19 mouse cellular contexts compared by ENCODE assay signal in genomic region chr4:134001710-134002109, GRCm38 (mm10). TPM values are rescaled to one million over a fixed set of nuclear protein-coding genes. Genes with fewer than 3 reads are reported as not detected.
DNase-seq lines count a peak whose midpoint lies in the region; ATAC-seq lines count a peak whose summit lies in the region.
"Had no signal": no experiment of that assay in that cellular context is flagged by ENCODE, and none has a peak within 500 bp of the region (broad histone marks: within the 10 kb centered on the region; RNA-seq: fewer than 3 reads in every experiment).

No protein-coding gene starts in this region.

- peaks cover 13% of the 10 kb centered on the region; the same call in 1 of the 2 replicates for H3K4me1 ChIP-seq in hindbrain, embryonic 14.5 days (replicated peaks; ENCODE audit: control insufficient read depth, insufficient read depth, low read length)
- peaks cover 8% of the 10 kb centered on the region for H3K4me1 ChIP-seq in hindbrain, embryonic 16.5 days (ENCODE audit: control insufficient read depth, insufficient read depth, low read depth, low read length)
- H3K4me1 ChIP-seq in midbrain, embryonic 10.5 days: peaks cover 68% of the 10 kb centered on the region
- H3K4me1 ChIP-seq in midbrain, embryonic 13.5 days (replicated peaks): peaks cover 35% of the 10 kb centered on the region

- H3K4me2 ChIP-seq in hindbrain, embryonic 14.5 days (replicated peaks): peak overlapping the region; percentile 83; the same call in 1 of the 2 replicates
- H3K4me2 ChIP-seq in hindbrain, embryonic 16.5 days (ENCODE audit: low read length): no peak overlapping the region
- no peak overlapping the region for H3K4me2 ChIP-seq in midbrain, embryonic 13.5 days (replicated peaks)

- H3K27me3 ChIP-seq in hindbrain, embryonic 14.5 days (ENCODE audit: control insufficient read depth, insufficient read depth, low read length): no peaks in the 10 kb centered on the region
- no peaks in the 10 kb centered on the region for H3K27me3 ChIP-seq in hindbrain, embryonic 16.5 days (replicated peaks; ENCODE audit: control insufficient read depth, insufficient read depth, low read length)
- H3K27me3 ChIP-seq in midbrain, embryonic 10.5 days (ENCODE audit: low read depth, poor library complexity, severe bottlenecking): no peaks in the 10 kb centered on the region
- no peaks in the 10 kb centered on the region for H3K27me3 ChIP-seq in midbrain, embryonic 13.5 days
- H3K27me3 ChIP-seq: embryonic facial prominence, embryonic 13.5 days; hindbrain, embryonic 13.5 days; Patski had no signal

- no peak overlapping the region for H3K9ac ChIP-seq in hindbrain, embryonic 14.5 days
- no peak overlapping the region for H3K9ac ChIP-seq in hindbrain, embryonic 16.5 days (ENCODE audit: low read depth, low read length)
- no peak overlapping the region for H3K9ac ChIP-seq in midbrain, embryonic 13.5 days (replicated peaks)

- H3K4me3 ChIP-seq in hindbrain, embryonic 14.5 days (replicated peaks; ENCODE audit: low read length): no peak overlapping the region
- no peak overlapping the region for H3K4me3 ChIP-seq in hindbrain, embryonic 16.5 days (ENCODE audit: low read length)
- H3K4me3 ChIP-seq in midbrain, embryonic 10.5 days: no peak overlapping the region
- no peak overlapping the region for H3K4me3 ChIP-seq in midbrain, embryonic 13.5 days (replicated peaks)

- no peak for ATAC-seq in hindbrain, embryonic 14.5 days (ENCODE audit: low FRiP score)
- no peak for ATAC-seq in hindbrain, embryonic 16.5 days
- no peak for ATAC-seq in midbrain, embryonic 13.5 days
- ATAC-seq: Patski had no signal

- peaks cover 4% of the 10 kb centered on the region; the same call in 1 of the 2 replicates for H3K36me3 ChIP-seq in hindbrain, embryonic 14.5 days (replicated peaks; ENCODE audit: control insufficient read depth, insufficient read depth)
- no peaks in the 10 kb centered on the region for H3K36me3 ChIP-seq in hindbrain, embryonic 16.5 days (ENCODE audit: control insufficient read depth, insufficient read depth, low read length)
- H3K36me3 ChIP-seq in midbrain, embryonic 10.5 days: peaks cover 36% of the 10 kb centered on the region
- no peaks in the 10 kb centered on the region for H3K36me3 ChIP-seq in midbrain, embryonic 13.5 days

- DNase-seq in hindbrain, embryonic 14.5 days (ENCODE audit: low spot score): no peak
- DNase-seq in midbrain, embryonic 10.5 days (ENCODE audit: low spot score): peak; percentile 19
- DNase-seq in NIH3T3 (ENCODE audit: low read depth): peak; percentile 5
- DNase-seq in mesoderm, embryonic 11.5 days (ENCODE audit: low read depth, low spot score): peak; percentile 27
- DNase-seq in thymus, postnatal 36 days: no peak
- DNase-seq in cerebellum, adult 11-12 months: no peak
- DNase-seq: cerebellum, adult 2 months; kidney, adult 11 months; kidney, postnatal 25 days; right cerebral cortex, postnatal 4 days had no signal

- H3K9me3 ChIP-seq in hindbrain, embryonic 14.5 days (ENCODE audit: control insufficient read depth, low read length): no peaks in the 10 kb centered on the region
- H3K9me3 ChIP-seq in hindbrain, embryonic 16.5 days (ENCODE audit: control insufficient read depth, low read length): no peaks in the 10 kb centered on the region
- no peaks in the 10 kb centered on the region for H3K9me3 ChIP-seq in midbrain, embryonic 10.5 days (replicated peaks)
- no peaks in the 10 kb centered on the region for H3K9me3 ChIP-seq in midbrain, embryonic 13.5 days
- H3K9me3 ChIP-seq: embryonic facial prominence, embryonic 13.5 days; hindbrain, embryonic 13.5 days; midbrain, embryonic 12.5 days had no signal

- 44% methylated on average over 10 of the region's 10 CpGs for WGBS in hindbrain, embryonic 14.5 days
- 49% methylated on average over 10 of the region's 10 CpGs for WGBS in hindbrain, embryonic 16.5 days
- WGBS in midbrain, embryonic 10.5 days: 39% methylated on average over 10 of the region's 10 CpGs
- 43% methylated on average over 10 of the region's 10 CpGs for WGBS in midbrain, embryonic 13.5 days

- no peak overlapping the region for H3K27ac ChIP-seq in hindbrain, embryonic 14.5 days
- H3K27ac ChIP-seq in hindbrain, embryonic 16.5 days (ENCODE audit: low read depth, low read length): no peak overlapping the region
- no peak overlapping the region for H3K27ac ChIP-seq in midbrain, embryonic 10.5 days (replicated peaks)
- no peak overlapping the region for H3K27ac ChIP-seq in midbrain, embryonic 13.5 days
- H3K27ac ChIP-seq: embryonic facial prominence, embryonic 13.5 days; midbrain, embryonic 12.5 days had no signal

RNA-seq across cellular contexts. Expression of gene Dhdds, which starts 1.0 kb away (rescaled TPM):
- polyA plus RNA-seq in hindbrain, embryonic 14.5 days (2014; fragmentation: Nextera tagmentation; extraction: Ambion mirVana): 49.3 and 49.6 TPM in 2 replicates
- 49.7 and 49.8 TPM in 2 replicates for polyA plus RNA-seq in hindbrain, embryonic 16.5 days (2015; fragmentation: Nextera tagmentation; extraction: Ambion mirVana)
- polyA plus RNA-seq in midbrain, embryonic 10.5 days (2016; fragmentation: Nextera tagmentation; extraction: Ambion mirVana): 38.8 and 41.4 TPM in 2 replicates
- 42.0 and 44.7 TPM in 2 replicates for polyA plus RNA-seq in midbrain, embryonic 13.5 days (2015; fragmentation: Nextera tagmentation; extraction: Ambion mirVana)

RNA-seq across cellular contexts. Expression of gene Lin28a, which starts 16.9 kb away (rescaled TPM):
- polyA plus RNA-seq in hindbrain, embryonic 14.5 days (2014; fragmentation: Nextera tagmentation; extraction: Ambion mirVana): 0.13 and 0.27 TPM in 2 replicates
- polyA plus RNA-seq in hindbrain, embryonic 16.5 days (2015; fragmentation: Nextera tagmentation; extraction: Ambion mirVana): 0.16 and 0.35 TPM in 2 replicates
- polyA plus RNA-seq in midbrain, embryonic 10.5 days (2016; fragmentation: Nextera tagmentation; extraction: Ambion mirVana): 16.9 and 29.2 TPM in 2 replicates
- 0.59 TPM in 2 replicates for polyA plus RNA-seq in midbrain, embryonic 13.5 days (2015; fragmentation: Nextera tagmentation; extraction: Ambion mirVana)
- polyA plus RNA-seq: embryonic facial prominence, embryonic 13.5 days; heart, embryonic 16.5 days; lung, embryonic 16.5 days; Patski had no signal

RNA-seq across cellular contexts. Expression of gene Hmgn2, which starts 33.3 kb away (rescaled TPM):
- 1,104 and 1,147 TPM in 2 replicates for polyA plus RNA-seq in hindbrain, embryonic 14.5 days (2014; fragmentation: Nextera tagmentation; extraction: Ambion mirVana)
- polyA plus RNA-seq in hindbrain, embryonic 16.5 days (2015; fragmentation: Nextera tagmentation; extraction: Ambion mirVana): 909 and 1,029 TPM in 2 replicates
- 3,615 and 3,770 TPM in 2 replicates for polyA plus RNA-seq in midbrain, embryonic 10.5 days (2016; fragmentation: Nextera tagmentation; extraction: Ambion mirVana)
- polyA plus RNA-seq in midbrain, embryonic 13.5 days (2015; fragmentation: Nextera tagmentation; extraction: Ambion mirVana): 1,712 and 1,823 TPM in 2 replicates

RNA-seq across cellular contexts. Expression of gene Zfp683, which starts 51.9 kb away (rescaled TPM):
- not detected in 2 replicates for polyA plus RNA-seq in hindbrain, embryonic 14.5 days (2014; fragmentation: Nextera tagmentation; extraction: Ambion mirVana)
- not detected in 2 replicates for polyA plus RNA-seq in hindbrain, embryonic 16.5 days (2015; fragmentation: Nextera tagmentation; extraction: Ambion mirVana)
- polyA plus RNA-seq in midbrain, embryonic 10.5 days (2016; fragmentation: Nextera tagmentation; extraction: Ambion mirVana): not detected in 2 replicates
- polyA plus RNA-seq in midbrain, embryonic 13.5 days (2015; fragmentation: Nextera tagmentation; extraction: Ambion mirVana): not detected in 2 replicates
- polyA plus RNA-seq: cerebellum, adult 2 months; embryonic facial prominence, embryonic 13.5 days; hindbrain, embryonic 13.5 days; lung, embryonic 16.5 days; midbrain, embryonic 12.5 days; neural tube, embryonic 11.5 days; Patski had no signal

RNA-seq across cellular contexts. Expression of gene Crybg2, which starts 58.9 kb away (rescaled TPM):
- 3.0 and 4.7 TPM in 2 replicates for polyA plus RNA-seq in hindbrain, embryonic 14.5 days (2014; fragmentation: Nextera tagmentation; extraction: Ambion mirVana)
- 3.7 and 5.3 TPM in 2 replicates for polyA plus RNA-seq in hindbrain, embryonic 16.5 days (2015; fragmentation: Nextera tagmentation; extraction: Ambion mirVana)
- 2.0 TPM in 2 replicates for polyA plus RNA-seq in midbrain, embryonic 10.5 days (2016; fragmentation: Nextera tagmentation; extraction: Ambion mirVana)
- polyA plus RNA-seq in midbrain, embryonic 13.5 days (2015; fragmentation: Nextera tagmentation; extraction: Ambion mirVana): 0.97 and 1.1 TPM in 2 replicates

Comparison
In these comparisons a context has a peak if more than half of its experiments do, and no peak if none do; other contexts are left out.
1. RNA of gene Lin28a, which starts 16.9 kb away (polyA plus RNA-seq): 16.9 to 29.2 TPM in midbrain, embryonic 10.5 days; 0.59 TPM in midbrain, embryonic 13.5 days, 0.16 to 0.35 TPM in hindbrain, embryonic 16.5 days and 0.13 to 0.27 TPM in hindbrain, embryonic 14.5 days; every median in the first group is over 10 times any median in the second.
2. DNase-seq: peak in midbrain, embryonic 10.5 days (single experiment), NIH3T3 (single experiment) and mesoderm, embryonic 11.5 days (single experiment); none in hindbrain, embryonic 14.5 days (single experiment), thymus, postnatal 36 days (0 of 2) and cerebellum, adult 11-12 months (single experiment).